In genomic region chr4:48636831-48637230, GRCm38 (mm10) we compare ENCODE assay signal across 24 mouse cellular contexts. TPM values are rescaled to one million over a fixed set of nuclear protein-coding genes. Genes with fewer than 3 reads are reported as not detected.
"Had no signal": no experiment of that assay in that cellular context is flagged by ENCODE, and none has a peak within 500 bp of the region (broad histone marks: within the 10 kb centered on the region; RNA-seq: fewer than 3 reads in every experiment).

No protein-coding gene starts in this region.

- H3K9ac ChIP-seq: heart, embryonic 12.5 days; hindbrain, embryonic 12.5 days; hindbrain, embryonic 14.5 days; limb, embryonic 13.5 days; limb, embryonic 15.5 days; liver, embryonic 12.5 days; liver, embryonic 14.5 days had no signal

- ATAC-seq: hindbrain, embryonic 16.5 days; inflammation-experienced regulatory T-cells, adult 6 months; liver, embryonic 12.5 days had no signal

- DNase-seq: gastrocnemius, adult 2 months; gastrocnemius, postnatal 10 days; gastrocnemius, postnatal 25 days; heart, adult 2 months; heart, postnatal 10 days; heart, postnatal 4 days; kidney, adult 18-20 months; kidney, adult 8-10 months; kidney, postnatal 10 days; kidney, postnatal 25 days; kidney, postnatal 4 days had no signal

- H3K9me3 ChIP-seq: heart, embryonic 12.5 days; hindbrain, embryonic 10.5 days; hindbrain, embryonic 12.5 days; limb, embryonic 13.5 days; limb, embryonic 15.5 days; liver, embryonic 12.5 days had no signal

- H3K4me1 ChIP-seq: limb, embryonic 13.5 days; limb, embryonic 15.5 days; liver, embryonic 12.5 days had no signal

- H3K36me3 ChIP-seq: liver, embryonic 12.5 days had no signal

- H3K27me3 ChIP-seq: heart, embryonic 12.5 days; hindbrain, embryonic 12.5 days; limb, embryonic 13.5 days; limb, embryonic 15.5 days; liver, embryonic 12.5 days had no signal

- H3K27ac ChIP-seq: gastrocnemius, adult 2 months; heart, adult 2 months; hindbrain, embryonic 10.5 days; hindbrain, embryonic 12.5 days; hindbrain, embryonic 14.5 days; layer of hippocampus, adult 2 months; left cerebral cortex, adult 2 months; limb, embryonic 13.5 days; limb, embryonic 15.5 days; liver, embryonic 12.5 days; liver, embryonic 14.5 days had no signal

- H3K4me2 ChIP-seq: heart, embryonic 12.5 days; hindbrain, embryonic 12.5 days; hindbrain, embryonic 14.5 days; limb, embryonic 13.5 days; limb, embryonic 15.5 days; liver, embryonic 12.5 days had no signal

- H3K4me3 ChIP-seq: gastrocnemius, adult 2 months; heart, adult 2 months; heart, embryonic 12.5 days; hindbrain, embryonic 10.5 days; hindbrain, embryonic 12.5 days; layer of hippocampus, adult 2 months; left cerebral cortex, adult 2 months; limb, embryonic 13.5 days; limb, embryonic 15.5 days; liver, embryonic 12.5 days had no signal

RNA-seq across cellular contexts. Expression of gene Cavin4, which starts 26.5 kb away (rescaled TPM):
- polyA plus RNA-seq: inflammation-experienced regulatory T-cells, adult 6 months; liver, adult 2 months had no signal

RNA-seq across cellular contexts. Expression of gene Tmeff1, which starts 51.9 kb away (rescaled TPM):
- polyA plus RNA-seq: inflammation-experienced regulatory T-cells, adult 6 months; liver, adult 2 months had no signal
